Mouse (Mus musculus): Measurements from ENCODE around the gene Abcc6. TPM values are rescaled to one million over a fixed set of nuclear protein-coding genes. Genes with fewer than 3 reads are reported as not detected.
A peak's percentile ranks its signal among the peaks of the same experiment; 100 is the strongest.
"Not testable (repeated sequence)": the region's sequence is repeated elsewhere in the genome, so short reads cannot be mapped to it uniquely, and the experiment has no call there.

Gene Abcc6
- total RNA-seq, 4 experiments from 2014 or later: 1.8 to 3.5 (median 2.6) TPM

DNA sequence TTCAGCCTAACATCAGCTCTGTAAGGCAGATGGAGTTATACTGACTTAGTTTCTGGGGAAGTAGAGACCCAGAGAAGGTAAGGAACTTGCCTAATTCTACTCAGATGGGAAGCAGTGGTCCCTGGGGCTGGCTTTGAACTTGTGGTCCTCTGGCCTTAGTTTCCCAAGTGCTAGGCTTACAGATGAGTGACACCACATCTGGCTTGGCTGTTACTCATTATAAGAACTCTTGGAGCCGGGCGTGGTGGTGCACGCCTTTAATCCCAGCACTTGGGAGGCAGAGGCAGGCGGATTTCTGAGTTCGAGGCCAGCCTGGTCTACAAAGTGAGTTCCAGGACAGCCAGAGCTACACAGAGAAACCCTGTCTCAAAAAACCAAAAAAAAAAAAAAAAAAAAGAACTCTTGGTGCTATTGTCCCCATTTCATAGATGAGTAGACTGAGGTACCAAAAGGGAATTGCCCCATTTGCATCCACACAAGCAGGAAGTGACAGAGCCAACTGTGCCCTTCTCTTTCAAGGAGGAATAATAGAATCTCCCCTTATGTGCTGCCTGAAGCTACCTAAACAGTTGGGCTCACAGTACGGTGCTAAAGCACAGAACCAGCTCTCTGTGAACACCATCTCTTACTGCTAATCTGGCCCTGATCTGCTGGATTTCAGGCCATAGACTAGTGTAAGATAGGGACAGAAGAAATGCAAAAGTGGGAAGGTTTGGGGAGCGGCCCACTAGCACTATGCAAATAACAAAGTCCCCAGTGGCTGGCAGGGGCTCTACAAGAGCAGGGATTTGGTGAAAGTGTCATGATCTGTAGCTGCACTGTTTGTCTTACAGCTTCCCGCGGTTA is 580 bp downstream of the Abcc6 start:
- no peak for DNase-seq (ENCODE audit: low spot score in 2 of 2)

DNA sequence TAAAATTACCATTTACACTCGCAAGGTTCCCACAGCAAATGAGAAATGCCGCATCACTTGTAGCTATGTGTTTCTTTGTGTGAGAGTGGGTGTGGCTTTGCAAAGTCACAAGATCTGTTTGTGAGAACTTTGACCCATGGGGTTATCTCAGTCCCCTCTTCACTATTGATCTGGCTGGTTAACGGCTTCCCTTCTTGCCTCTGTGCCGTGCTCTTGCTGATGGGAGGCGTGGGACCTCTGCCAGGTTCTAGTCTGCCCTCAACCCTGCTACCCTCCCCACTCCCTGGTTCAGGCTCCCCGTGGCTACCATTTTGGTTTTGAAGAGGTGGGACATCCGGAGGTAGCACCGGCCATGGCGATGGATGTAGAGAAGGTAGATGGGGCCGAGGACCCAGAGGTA is 1.4 kb downstream of the Abcc6 start:
- no peak for DNase-seq (ENCODE audit: low spot score in 2 of 2)

DNA sequence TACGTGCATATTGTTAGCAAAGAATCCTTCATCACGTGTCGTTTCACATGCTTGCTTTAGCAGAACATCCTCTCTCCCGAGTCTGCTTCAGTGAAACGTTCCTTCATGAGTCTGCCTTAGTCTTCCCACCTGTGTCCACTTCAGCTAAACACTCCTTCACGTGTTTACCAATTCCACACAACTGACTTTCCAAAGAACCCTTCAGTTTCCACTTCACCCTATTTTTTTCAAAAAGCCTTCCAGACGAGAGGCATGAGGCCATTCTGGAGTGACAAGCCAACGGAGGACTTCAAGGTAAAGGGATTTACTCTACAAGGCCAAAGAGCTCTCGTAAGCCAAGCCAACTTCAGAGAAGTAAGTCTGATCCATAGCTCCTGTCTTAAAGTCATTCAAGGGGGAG is 4.7 kb downstream of the Abcc6 start:
- DNase-seq (ENCODE audit: low spot score in 2 of 2): no peak

DNA sequence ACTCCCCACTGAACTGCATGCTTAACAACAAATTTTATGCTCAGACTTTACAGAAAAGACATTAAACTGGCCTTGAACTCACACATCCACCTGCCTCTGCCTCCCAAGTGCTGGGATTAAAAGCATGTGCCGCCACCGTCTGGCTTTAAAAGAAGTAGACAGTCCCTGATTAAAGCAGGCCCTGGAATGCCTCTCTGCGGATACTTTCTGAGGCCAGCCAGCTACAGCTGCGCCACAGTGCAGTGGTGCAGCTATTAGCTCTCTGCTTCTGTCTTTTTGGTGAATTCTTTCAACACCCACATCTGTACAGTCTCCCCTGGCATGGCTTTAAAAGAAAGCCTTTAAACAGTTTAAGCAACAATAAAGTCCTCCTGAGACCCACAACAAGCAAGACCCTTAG is 8.2 kb downstream of the Abcc6 start:
- DNase-seq (ENCODE audit: low spot score in 2 of 2): no peak

DNA sequence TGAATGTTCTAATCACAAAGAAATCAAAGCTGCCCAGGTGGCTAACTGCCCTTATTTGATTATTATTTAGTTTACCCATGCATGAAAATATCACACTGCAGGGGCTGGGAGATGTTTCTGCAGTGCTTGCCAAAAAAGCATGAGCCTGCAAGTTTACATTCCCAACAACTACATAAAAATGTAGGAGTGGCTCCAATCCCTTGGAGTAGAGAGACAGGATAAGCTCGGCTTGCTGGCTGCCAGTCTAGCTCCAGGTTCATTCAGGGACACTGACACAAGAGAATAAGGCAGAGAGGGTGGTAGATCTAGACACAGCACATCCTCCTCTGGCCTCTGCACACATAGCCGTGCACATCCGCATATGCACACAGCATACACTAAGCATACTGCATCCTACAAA is 10.5 kb downstream of the Abcc6 start:
- DNase-seq (ENCODE audit: low spot score in 2 of 2): no peak

DNA sequence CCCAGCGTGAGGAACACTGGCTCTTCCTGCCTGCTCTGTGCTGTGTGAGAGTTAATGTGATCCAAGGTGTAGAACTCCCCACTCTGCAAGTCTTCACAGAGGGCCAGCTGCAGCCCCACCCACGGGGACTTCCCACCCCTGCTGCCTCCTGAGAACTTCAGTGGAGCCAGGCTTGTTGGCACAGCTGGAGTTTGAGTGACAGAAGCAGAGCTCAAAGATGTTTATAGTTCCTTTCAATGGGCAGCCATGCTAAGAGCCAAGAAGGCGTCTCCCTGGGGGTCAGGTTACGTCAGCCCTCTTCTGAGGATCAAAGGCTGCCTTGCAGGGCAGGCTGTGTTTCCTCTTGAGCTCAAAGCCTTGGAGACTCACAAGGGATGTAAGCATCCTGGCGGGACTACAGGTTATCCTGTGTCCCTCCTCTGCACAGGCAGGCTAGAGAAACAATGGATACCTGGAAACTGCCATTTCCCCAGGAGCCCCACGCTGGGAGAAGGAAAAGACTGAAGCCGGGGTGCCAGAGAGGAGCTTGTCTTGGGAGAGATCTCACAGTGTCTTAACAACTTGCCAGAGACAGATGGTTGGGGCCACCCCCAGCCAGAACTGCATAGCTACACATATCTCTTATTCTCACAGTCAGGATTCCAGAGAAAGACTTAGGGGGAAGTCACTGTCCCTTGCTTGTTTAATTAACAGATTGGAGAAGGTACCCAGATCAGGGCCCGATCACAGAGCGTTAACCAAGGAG is 16.7 kb downstream of the Abcc6 start:
- peak; percentile 22 to 32 for DNase-seq (ENCODE audit: low spot score in 2 of 2)

DNA sequence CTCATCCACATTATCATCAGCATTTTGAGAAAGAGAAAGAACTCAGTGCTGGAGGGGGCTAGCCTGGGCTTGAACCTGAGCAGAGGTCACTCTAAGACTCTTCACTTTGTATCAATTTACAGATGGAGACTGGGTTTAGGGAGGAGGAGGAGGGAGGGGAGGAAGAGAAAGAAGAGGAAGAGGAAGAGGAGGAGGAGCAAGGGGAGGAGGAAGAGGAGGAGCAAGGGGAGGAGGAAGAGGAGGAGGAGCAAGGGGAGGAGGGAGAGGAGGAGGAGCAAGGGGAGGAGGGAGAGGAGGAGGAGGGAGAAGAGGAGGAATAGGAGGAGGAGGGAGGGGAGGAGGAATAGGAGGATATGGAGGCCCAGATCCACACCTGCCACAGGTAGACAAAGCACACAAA is 18.0 kb downstream of the Abcc6 start:
- DNase-seq (ENCODE audit: low spot score in 2 of 2): no peak

DNA sequence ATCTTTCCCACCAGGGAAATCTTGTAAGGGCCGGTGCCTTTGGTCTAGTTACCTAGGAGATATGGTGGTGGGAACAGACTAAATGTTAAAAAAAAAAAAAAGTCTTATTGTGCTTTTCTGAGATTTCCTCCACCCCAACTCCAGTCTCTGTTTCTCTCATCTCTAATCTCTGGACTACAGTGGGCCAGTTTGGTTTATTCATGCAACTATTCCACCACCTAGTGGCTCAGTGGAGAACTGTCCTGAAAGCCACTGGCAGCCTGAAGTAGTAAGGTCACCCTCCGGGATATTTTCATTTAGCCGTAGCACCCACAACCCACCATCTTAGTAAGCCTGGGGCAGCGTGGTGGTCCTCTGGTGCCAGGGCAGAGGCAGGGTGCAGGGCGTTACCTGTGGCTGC is 20.5 kb downstream of the Abcc6 start:
- DNase-seq (ENCODE audit: low spot score in 2 of 2): peak; percentile 48 to 75

DNA sequence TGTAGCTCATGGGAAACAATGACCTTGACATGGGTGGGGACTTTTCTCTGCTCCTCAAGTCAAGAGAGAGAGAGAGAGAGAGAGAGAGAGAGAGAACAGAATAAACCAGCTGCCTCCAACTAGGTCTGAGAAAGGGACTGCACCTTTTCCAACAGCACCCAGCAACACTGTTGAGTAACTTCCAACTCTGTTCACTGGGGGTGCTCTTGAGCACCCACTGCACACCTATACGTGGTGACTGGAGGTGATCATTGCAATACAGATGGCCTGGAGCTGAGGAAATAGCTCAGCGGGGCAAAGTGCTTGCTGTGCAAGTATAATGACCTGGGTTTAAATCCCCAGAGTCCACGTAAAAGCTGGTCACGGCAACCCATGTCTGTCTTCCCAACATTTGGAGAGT is 27.4 kb downstream of the Abcc6 start:
- no peak for DNase-seq (ENCODE audit: low spot score in 2 of 2)

DNA sequence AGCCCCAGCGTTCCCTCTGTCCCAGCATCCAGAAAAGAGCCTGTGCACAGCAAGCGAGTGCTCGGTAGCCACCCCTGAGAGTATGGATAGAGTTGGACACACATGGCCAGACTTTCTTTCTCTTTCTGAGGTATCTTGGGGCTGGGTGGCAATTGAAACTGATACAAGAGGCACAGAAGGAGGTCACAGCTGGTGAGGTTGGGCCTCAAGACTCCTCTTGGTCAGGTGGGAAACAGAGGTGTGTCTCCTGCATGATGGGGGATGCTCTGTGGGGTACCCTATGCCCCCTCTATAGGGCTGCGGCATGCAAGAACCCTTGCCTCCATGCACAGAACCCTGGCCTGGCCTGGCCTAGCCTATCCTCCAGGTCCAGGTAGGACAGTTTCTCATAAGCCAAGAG is 29.5 kb downstream of the Abcc6 start:
- no peak for DNase-seq (ENCODE audit: low spot score in 2 of 2)

DNA sequence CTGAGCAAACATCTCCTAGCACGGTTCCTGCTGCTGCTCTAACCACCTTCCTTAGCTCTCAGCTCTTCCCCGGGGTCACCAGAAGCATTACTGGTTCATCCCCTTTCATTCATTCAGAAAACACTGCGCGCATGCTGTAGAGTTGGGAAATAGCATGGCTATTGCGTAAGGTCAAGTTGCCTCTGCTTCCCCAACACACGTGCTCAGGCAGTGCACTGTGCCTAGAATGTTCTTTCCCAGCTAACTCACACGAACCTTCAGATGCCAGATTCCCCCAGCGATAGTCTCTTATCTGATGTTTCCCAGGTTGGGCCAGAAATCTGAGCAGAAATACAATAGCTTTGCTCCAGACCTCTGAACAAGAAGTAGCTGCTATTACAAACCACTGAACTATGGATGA is 37.6 kb downstream of the Abcc6 start:
- no peak for DNase-seq (ENCODE audit: low spot score in 2 of 2)

DNA sequence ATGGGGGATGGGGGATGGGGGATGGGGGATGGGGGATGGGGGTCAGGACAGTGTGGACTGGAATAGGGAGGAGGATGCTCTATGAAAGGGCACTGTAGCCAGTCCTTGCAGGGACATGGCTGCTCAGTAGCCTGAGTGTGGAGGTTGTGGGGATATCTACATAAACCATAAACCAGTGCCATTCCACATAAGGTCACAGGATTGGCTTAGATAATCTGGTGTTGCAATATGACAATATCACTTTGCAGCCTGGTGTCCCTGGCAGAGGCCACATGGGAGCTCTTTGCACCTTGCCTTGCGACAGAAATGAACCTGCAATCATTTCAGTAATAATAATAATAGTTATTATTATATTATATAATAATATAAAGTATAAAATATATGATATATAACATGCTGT is 41.8 kb downstream of the Abcc6 start:
- no peak for DNase-seq (ENCODE audit: low spot score in 2 of 2)

DNA sequence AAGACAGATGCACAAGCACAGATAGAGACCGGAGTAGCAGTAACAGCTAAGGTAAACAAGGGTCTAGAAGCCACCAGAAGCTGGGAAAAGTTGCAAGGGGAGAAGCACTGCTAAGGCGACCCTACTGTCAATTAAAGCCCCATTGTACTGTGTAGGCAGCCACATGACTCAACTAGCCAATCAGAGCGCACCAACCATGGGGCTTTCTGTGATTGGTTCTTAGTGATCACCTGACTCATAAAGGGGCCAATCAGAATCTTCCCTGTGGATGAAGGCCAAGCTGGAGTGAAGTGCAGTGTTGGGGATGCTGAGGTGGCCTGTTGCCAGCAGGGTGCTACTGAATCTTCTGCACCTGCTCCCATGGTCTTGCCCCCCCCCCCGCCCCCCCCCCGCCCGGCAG is 43.2 kb downstream of the Abcc6 start:
- DNase-seq (ENCODE audit: low spot score in 2 of 2): no peak

DNA sequence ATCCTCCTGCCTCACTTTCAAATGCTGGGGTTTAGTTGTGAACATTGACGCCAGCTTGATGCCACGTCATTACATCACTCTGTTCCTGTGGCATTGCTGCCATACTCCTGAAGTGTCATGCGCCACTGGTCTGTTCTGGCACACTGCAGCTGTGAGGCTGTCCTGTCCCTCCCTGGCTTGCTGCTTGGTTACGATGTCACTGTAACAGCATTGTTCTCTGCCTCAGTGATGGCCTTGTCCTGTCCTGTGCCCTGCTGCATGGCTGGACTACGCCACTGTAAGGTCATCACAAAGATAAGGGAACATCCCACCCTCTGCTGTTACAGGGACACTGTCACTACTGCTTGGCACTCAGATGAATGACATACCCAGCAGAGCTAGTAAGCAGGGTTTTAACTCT is 48.5 kb downstream of the Abcc6 start:
- peak in 1 of 2 experiments; percentile 26 for DNase-seq (ENCODE audit: low spot score in 2 of 2)

DNA sequence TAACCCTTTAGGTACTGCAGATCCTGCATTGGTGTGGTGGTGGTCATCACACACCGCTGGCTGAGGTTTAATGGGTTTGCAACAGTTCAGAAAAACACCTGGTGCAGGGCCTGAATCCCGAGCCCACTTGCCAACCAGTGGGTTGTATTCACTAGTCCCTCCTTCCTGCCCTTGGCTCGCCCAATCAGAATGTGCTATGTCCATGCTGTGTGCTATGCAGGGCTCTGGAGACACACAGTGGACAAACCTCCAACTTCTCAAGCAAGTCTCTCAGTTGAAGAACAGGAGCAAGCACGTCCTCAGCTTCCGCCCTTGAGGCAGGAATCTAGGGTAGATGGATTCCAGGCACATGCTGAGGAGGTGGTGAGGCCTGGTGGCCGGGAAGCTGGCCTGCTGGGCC is 55.6 kb downstream of the Abcc6 start:
- no peak for DNase-seq (ENCODE audit: low spot score in 2 of 2)

DNA sequence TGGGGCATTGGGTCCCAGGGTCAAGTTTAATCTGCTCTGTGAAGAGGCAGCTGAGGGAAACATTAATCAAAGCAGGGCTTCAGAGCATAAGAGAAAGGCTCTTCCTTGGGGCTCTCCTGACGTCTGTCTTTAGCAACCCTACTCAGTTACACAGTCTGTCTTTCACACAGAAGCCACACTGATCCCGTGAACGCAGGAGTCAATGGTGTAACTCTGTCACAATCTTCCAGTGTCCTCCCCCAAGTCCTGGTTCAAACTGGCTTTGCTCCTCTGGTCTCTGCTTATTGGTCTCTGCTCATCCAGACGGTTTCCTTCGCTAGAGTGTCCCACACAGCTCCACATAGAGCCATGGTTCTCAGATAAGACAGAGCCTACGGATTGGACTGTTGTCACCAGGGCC is 56.0 kb downstream of the Abcc6 start:
- no peak for DNase-seq (ENCODE audit: low spot score in 2 of 2)

DNA sequence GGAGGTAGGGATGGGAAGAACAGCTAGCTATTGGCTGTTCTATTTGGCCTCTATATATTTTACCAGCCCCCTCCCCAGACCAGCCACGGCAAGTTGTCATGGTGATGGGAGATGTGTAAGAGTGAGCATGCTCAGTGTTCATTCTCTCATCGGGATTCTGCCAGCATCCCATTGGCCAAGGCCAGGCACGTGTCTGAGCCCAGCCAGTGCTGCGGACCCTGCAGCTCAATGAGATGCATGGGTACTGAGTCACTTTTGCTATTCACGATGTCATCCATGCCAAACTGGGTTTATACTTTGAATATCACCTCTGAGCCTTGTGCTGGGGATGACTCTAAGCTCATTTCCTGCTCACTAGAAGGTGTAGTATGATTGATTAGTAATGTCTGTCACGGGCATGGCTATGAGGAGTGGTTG is 56.8 kb downstream of the Abcc6 start:
- peak in 1 of 2 experiments; percentile 11 for DNase-seq (ENCODE audit: low spot score in 2 of 2)

DNA sequence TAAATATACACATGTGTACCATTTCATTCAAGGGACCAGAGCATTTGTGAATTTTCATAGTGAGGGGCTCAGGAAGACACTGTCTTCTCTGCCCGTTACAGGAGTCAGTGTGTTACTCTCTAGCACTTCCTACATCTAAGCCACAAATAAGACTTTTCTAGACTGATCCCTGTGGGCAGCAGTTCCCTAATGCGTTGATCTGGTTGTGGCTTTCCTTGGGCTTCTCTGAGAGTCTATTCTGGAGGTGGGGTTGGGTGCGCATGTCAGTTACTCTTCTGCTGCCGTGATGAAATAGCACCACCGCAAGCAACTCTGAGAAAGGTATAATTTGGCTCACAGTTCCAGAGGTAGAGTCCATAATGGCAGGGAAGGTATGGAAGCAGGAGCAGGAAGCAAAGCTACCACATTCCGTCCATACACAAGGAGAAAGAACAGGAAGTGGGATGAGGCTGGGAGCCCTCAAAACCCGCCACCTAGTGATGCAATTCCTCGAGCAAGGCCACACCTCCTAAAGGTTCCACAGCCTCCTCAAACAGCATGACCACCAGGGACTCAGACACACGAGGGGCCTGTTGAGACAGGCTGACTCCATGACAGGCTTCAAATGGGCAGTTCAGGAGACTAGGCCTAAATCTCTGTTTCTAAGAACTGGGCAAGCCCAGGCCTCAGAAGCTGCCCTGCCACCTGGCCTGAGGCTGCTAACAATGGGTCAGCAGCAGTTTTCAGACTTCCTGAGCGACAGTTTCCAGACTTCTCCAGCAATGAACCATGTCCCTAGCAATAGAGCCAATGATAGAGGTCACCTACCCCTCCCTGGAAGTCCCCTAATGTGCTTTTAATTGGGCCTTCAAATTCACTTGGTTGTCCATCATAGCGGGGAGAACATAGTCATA is 58.0 kb downstream of the Abcc6 start:
- DNase-seq (ENCODE audit: low spot score in 2 of 2): no peak

DNA sequence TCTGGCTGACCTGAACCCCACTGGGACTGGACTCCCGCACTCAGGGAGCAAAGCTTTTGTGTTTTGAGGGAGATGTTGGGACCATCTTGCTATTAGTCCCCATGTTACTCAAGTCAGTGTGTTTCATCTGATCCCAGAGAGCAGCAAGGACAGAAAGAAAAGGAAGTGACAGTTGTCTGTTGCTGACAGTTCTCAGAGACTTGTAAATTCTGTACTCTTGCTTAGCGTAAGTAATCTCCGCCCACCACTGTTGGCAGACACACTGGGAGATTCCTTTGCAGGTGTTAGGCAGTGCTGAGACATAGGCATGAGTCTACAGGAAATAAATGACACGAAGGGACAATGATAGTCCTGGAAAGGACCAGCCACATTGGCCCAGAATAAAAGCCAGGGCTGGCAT is 73.5 kb downstream of the Abcc6 start:
- DNase-seq (ENCODE audit: low spot score in 2 of 2): no peak

DNA sequence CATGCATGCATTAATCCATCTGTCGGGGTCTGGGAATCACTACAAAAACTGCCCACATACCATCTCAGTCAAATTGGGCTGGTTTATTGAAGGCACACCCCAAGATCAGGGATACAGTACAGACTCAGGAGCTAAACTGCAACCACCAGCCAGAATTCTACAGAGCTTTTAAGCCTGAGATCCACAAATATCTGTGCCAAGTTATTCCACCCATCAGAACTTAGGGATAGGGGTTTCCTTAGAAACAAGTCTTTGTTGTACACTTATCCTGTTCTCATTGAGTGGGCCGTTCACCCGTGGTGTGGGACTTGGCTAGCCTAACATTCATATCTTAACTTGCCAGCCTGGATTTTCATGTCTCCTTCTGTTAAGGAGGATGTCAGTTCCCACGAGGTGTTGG is 81.0 kb downstream of the Abcc6 start:
- no peak for DNase-seq (ENCODE audit: low spot score in 2 of 2)

DNA sequence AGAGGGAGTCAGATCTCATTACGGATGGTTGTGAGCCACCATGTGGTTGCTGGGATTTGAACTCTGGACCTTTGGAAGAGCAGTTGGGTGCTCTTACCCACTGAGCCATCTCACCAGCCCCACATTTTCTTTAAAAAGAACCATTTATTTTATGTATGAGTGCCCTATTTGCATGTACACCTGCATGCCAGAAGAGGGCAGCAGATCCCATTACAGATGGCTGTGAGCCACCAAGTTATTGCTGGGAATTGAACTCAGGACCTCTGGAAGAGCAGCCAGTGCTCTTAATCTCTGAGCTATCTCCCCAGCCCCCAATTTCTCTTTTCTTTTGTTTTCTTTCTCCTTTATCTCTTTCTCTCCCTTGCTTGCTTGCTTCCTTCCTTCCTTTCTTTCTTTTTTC is 86.8 kb downstream of the Abcc6 start:
- DNase-seq (ENCODE audit: low spot score in 2 of 2): not testable (repeated sequence)

DNA sequence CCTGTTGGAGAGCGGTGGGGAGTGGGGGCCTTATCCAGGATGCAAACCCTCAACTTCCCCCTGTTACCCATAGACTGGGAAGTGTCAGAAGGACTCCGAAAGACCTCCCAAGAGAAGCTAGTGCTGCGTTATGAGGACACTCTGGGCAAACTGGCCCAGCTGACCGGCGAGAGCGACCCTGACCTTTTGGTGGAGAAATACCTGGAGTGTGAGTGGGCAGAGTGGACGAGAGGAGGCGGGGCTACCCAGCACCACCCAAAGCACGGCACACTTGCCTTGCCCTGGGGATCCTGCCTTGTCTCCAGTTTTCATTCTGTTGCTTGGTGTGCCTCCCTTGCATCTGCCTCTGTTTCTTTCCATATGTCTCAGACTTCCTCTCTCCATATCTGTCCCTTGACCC is 88.1 kb downstream of the Abcc6 start:
- DNase-seq (ENCODE audit: low spot score in 2 of 2): no peak
